Mouse (Mus musculus) heart, adult 2 months (tissue): ENCODE results near the gene Snai3.

ENCODE experiments used
- EP300 ChIP-seq: fragments of 200-500 bp; IDR thresholded peaks from 2 replicates; pipeline ENCODE4 v1.6.1; 2011; ENCODE audit warnings: low read depth, low read length, control low read depth; ENCODE audit not compliant: insufficient read depth
- POLR2A ChIP-seq: fragments of 200-500 bp; IDR thresholded peaks from 2 replicates; pipeline ENCODE4 v1.6.1; 2011; ENCODE audit warnings: mild to moderate bottlenecking, low read depth, low read length, control low read depth; ENCODE audit not compliant: insufficient read depth

DNA sequence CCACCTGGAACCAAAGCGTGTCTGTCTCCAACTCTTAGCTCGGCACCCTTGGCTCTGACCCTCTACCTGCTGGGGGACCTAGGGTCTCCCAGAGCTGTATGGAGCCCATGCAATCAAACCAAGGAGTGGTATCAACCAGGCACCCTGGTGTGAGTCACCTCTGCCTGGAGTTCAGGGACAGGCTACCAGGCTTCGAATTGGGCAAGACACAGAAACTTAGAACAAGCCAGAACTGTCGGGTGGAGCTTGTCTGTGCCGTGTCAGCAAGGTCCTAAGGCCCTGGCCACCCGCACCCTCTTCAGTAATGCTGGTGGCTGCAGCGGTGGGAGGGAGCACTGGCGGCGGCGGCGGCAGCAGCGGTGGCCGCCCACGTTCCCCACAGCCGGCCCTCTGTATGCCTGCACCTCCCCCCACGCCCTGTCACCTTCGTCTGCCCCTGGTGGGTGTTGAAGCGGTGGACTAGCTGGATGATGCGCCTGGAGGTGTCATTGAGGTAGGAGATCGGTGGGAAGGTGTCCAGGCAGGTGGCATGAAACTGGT is 23.9 kb downstream of the Snai3 start:
- no peak for TF ChIP-seq EP300
- TF ChIP-seq POLR2A, result no peak
